Mouse (Mus musculus): Measurements from ENCODE around the gene Mthfd1l. TPM values are rescaled to one million over a fixed set of nuclear protein-coding genes. Genes with fewer than 3 reads are reported as not detected.
"Not testable (repeated sequence)": the region's sequence is repeated elsewhere in the genome, so short reads cannot be mapped to it uniquely, and the experiment has no call there.

Gene Mthfd1l
- total and polyA plus RNA-seq, 2 experiments from 2014 or later: 2.8 to 3.0 TPM

- H3K27ac ChIP-seq (ENCODE audit: low read depth): no peak overlapping the region
- peaks cover 4% of the 10 kb centered on the region; the same call in 1 of the 2 replicates for H3K36me3 ChIP-seq (replicated peaks; ENCODE audit: control insufficient read depth, insufficient read depth, low read length)
- no peak for ATAC-seq (ENCODE audit: insufficient read depth, low read depth)
- TF ChIP-seq EP300 (IDR thresholded peaks at IDR 0.05; ENCODE audit: low read depth) (no peak), CTCF (IDR thresholded peaks at IDR 0.05; ENCODE audit: low read depth) (no peak)
- no peak overlapping the region for H3K9ac ChIP-seq (replicated peaks; ENCODE audit: low read depth, low read length)
- H3K9me3 ChIP-seq (replicated peaks; ENCODE audit: control insufficient read depth, low read length): no peaks in the 10 kb centered on the region
- H3K4me2 ChIP-seq (ENCODE audit: low read depth, low read length): no peak overlapping the region
- no peaks in the 10 kb centered on the region for H3K27me3 ChIP-seq (ENCODE audit: control insufficient read depth, insufficient read depth, low read length)
- WGBS: 66% methylated on average over 15 of the region's 15 CpGs
- H3K4me3 ChIP-seq (ENCODE audit: low read depth, low read length): no peak overlapping the region
- no peaks in the 10 kb centered on the region for H3K4me1 ChIP-seq (ENCODE audit: control insufficient read depth, insufficient read depth)
- no peak for DNase-seq (ENCODE audit: low spot score)
Observed at GRCm38 (mm10) chr10:4065295-4066084, 92.6 kb downstream of the Mthfd1l start.

- Histone ChIP-seq H3K27me3 (ENCODE audit: control insufficient read depth, insufficient read depth, low read length) (no peaks in the 10 kb centered on the region), H3K9ac (replicated peaks; ENCODE audit: low read depth, low read length) (no peak overlapping the region), H3K4me1 (ENCODE audit: control insufficient read depth, insufficient read depth) (no peaks in the 10 kb centered on the region), H3K4me2 (ENCODE audit: low read depth, low read length) (no peak overlapping the region), H3K9me3 (replicated peaks; ENCODE audit: control insufficient read depth, low read length) (no peaks in the 10 kb centered on the region), H3K4me3 (ENCODE audit: low read depth, low read length) (no peak overlapping the region), H3K36me3 (replicated peaks; ENCODE audit: control insufficient read depth, insufficient read depth, low read length) (no peaks in the 10 kb centered on the region), H3K27ac (ENCODE audit: low read depth) (no peak overlapping the region)
- WGBS: 73% methylated on average over 7 of the region's 7 CpGs
- no peak for TF ChIP-seq EP300 (IDR thresholded peaks at IDR 0.05; ENCODE audit: low read depth)
- TF ChIP-seq CTCF (IDR thresholded peaks at IDR 0.05; ENCODE audit: low read depth): no peak
- ATAC-seq (ENCODE audit: insufficient read depth, low read depth) (no peak), DNase-seq (ENCODE audit: low spot score) (no peak)
Observed at GRCm38 (mm10) chr10:4069258-4069826, 96.4 kb downstream of the Mthfd1l start.

- Histone ChIP-seq H3K4me3 (ENCODE audit: low read depth, low read length) (no peak overlapping the region), H3K4me2 (ENCODE audit: low read depth, low read length) (no peak overlapping the region), H3K27me3 (ENCODE audit: control insufficient read depth, insufficient read depth, low read length) (no peaks in the 10 kb centered on the region), H3K9me3 (replicated peaks; ENCODE audit: control insufficient read depth, low read length) (no peaks in the 10 kb centered on the region), H3K36me3 (replicated peaks; ENCODE audit: control insufficient read depth, insufficient read depth, low read length) (no peaks in the 10 kb centered on the region), H3K27ac (ENCODE audit: low read depth) (no peak overlapping the region), H3K9ac (replicated peaks; ENCODE audit: low read depth, low read length) (no peak overlapping the region), H3K4me1 (ENCODE audit: control insufficient read depth, insufficient read depth) (no peaks in the 10 kb centered on the region)
- DNase-seq (ENCODE audit: low spot score): no peak
- ATAC-seq (ENCODE audit: insufficient read depth, low read depth): no peak
- TF ChIP-seq CTCF (IDR thresholded peaks at IDR 0.05; ENCODE audit: low read depth) (no peak), EP300 (IDR thresholded peaks at IDR 0.05; ENCODE audit: low read depth) (no peak)
- WGBS: 92% methylated on average over 7 of the region's 7 CpGs
Observed at GRCm38 (mm10) chr10:4070061-4070460, 97.1 kb downstream of the Mthfd1l start.

- TF ChIP-seq CTCF (IDR thresholded peaks at IDR 0.05; ENCODE audit: low read depth) (no peak), EP300 (IDR thresholded peaks at IDR 0.05; ENCODE audit: low read depth) (no peak)
- no peak overlapping the region for H3K27ac ChIP-seq (ENCODE audit: low read depth)
- no peaks in the 10 kb centered on the region for H3K4me1 ChIP-seq (ENCODE audit: control insufficient read depth, insufficient read depth)
- H3K9ac ChIP-seq (replicated peaks; ENCODE audit: low read depth, low read length): no peak overlapping the region
- H3K9me3 ChIP-seq (replicated peaks; ENCODE audit: control insufficient read depth, low read length): no peaks in the 10 kb centered on the region
- no peaks in the 10 kb centered on the region for H3K36me3 ChIP-seq (replicated peaks; ENCODE audit: control insufficient read depth, insufficient read depth, low read length)
- ATAC-seq (ENCODE audit: insufficient read depth, low read depth): no peak
- H3K4me2 ChIP-seq (ENCODE audit: low read depth, low read length): no peak overlapping the region
- no peak overlapping the region for H3K4me3 ChIP-seq (ENCODE audit: low read depth, low read length)
- H3K27me3 ChIP-seq (ENCODE audit: control insufficient read depth, insufficient read depth, low read length): no peaks in the 10 kb centered on the region
- 63% methylated on average over 8 of the region's 8 CpGs for WGBS
- DNase-seq (ENCODE audit: low spot score): no peak
Observed at GRCm38 (mm10) chr10:4071069-4071844, 98.3 kb downstream of the Mthfd1l start.

- no peak overlapping the region for H3K4me3 ChIP-seq (ENCODE audit: low read depth, low read length)
- WGBS: 53% methylated on average over 6 of the region's 6 CpGs
- no peak for DNase-seq (ENCODE audit: low spot score)
- ATAC-seq (ENCODE audit: insufficient read depth, low read depth): no peak
- no peak overlapping the region for H3K9ac ChIP-seq (replicated peaks; ENCODE audit: low read depth, low read length)
- no peaks in the 10 kb centered on the region for H3K9me3 ChIP-seq (replicated peaks; ENCODE audit: control insufficient read depth, low read length)
- no peaks in the 10 kb centered on the region for H3K4me1 ChIP-seq (ENCODE audit: control insufficient read depth, insufficient read depth)
- no peaks in the 10 kb centered on the region for H3K27me3 ChIP-seq (ENCODE audit: control insufficient read depth, insufficient read depth, low read length)
- TF ChIP-seq CTCF (IDR thresholded peaks at IDR 0.05; ENCODE audit: low read depth) (no peak), EP300 (IDR thresholded peaks at IDR 0.05; ENCODE audit: low read depth) (no peak)
- no peak overlapping the region for H3K27ac ChIP-seq (ENCODE audit: low read depth)
- no peaks in the 10 kb centered on the region for H3K36me3 ChIP-seq (replicated peaks; ENCODE audit: control insufficient read depth, insufficient read depth, low read length)
- H3K4me2 ChIP-seq (ENCODE audit: low read depth, low read length): no peak overlapping the region
Observed at GRCm38 (mm10) chr10:4071845-4072345, 99.0 kb downstream of the Mthfd1l start.

- H3K9ac ChIP-seq (replicated peaks; ENCODE audit: low read depth, low read length); ATAC-seq (ENCODE audit: insufficient read depth, low read depth); H3K36me3 ChIP-seq (replicated peaks; ENCODE audit: control insufficient read depth, insufficient read depth, low read length); H3K9me3 ChIP-seq (replicated peaks; ENCODE audit: control insufficient read depth, low read length); H3K4me1 ChIP-seq (ENCODE audit: control insufficient read depth, insufficient read depth); H3K4me3 ChIP-seq (ENCODE audit: low read depth, low read length); H3K27ac ChIP-seq (ENCODE audit: low read depth); H3K4me2 ChIP-seq (ENCODE audit: low read depth, low read length); H3K27me3 ChIP-seq (ENCODE audit: control insufficient read depth, insufficient read depth, low read length); DNase-seq (ENCODE audit: low spot score): not testable (repeated sequence)
- WGBS: 69% methylated on average over 4 of the region's 4 CpGs
Observed at GRCm38 (mm10) chr10:4072491-4072890, 99.6 kb downstream of the Mthfd1l start.
